Mouse (Mus musculus): Measurements from ENCODE around the gene Gjb2. TPM values are rescaled to one million over a fixed set of nuclear protein-coding genes. Genes with fewer than 3 reads are reported as not detected.

Gene Gjb2
- polyA plus RNA-seq (2014; fragmentation: Illumina TruSeq; extraction: RNeasy Lipid Tissue Mini Kit (QIAGEN cat#74804); ENCODE audit: low read depth, low replicate concordance) = 8.7 TPM

DNA sequence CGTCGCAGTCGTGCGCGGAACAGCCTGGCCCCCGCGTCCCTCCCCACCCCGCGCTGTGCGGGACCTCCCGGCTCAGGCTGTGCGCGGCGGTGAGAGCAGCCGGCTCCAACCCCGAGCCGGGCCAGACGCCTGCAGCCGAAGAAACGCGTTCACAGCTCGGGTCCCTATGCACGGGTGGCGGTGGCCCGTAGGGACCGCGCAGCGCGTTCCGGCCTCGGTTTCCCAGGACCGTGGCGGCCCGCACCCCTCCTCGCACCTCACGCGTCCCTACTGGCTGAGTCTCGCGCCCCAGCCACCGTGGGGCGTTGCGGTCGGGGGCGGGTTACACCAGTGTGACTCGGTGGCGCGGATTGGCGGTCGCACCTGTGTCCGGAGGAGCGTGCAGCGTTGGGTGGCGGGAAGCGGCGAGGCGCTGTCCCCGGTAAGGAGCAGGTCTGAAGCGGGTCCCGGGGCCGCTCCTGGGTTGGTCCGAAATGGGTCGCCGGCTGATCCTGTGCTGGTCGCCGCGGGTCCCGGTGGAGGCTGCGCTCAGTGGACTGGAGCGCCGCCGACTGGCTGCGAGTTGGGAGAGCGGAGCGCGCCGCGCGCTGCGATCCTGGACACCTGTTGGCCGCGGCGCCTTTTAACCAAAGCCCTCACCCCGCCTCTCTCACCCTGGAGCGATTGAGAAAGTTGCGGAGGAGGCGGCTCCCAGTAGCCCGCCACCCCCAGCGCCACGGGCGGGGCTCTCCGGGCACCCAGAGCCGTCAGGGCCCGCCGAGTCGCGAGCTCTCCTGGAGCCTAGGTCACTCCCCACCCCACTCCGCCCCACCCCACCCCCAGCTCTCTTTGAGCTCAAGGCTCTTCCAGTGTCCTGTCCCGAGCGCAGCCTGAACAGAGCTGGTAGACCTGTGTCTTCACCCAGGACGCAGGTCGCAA lies at the start of gene Gjb2:
Gene Gjb2 (minus strand): TSS at position 597 of the 918 bp plus-strand sequence.

DNA sequence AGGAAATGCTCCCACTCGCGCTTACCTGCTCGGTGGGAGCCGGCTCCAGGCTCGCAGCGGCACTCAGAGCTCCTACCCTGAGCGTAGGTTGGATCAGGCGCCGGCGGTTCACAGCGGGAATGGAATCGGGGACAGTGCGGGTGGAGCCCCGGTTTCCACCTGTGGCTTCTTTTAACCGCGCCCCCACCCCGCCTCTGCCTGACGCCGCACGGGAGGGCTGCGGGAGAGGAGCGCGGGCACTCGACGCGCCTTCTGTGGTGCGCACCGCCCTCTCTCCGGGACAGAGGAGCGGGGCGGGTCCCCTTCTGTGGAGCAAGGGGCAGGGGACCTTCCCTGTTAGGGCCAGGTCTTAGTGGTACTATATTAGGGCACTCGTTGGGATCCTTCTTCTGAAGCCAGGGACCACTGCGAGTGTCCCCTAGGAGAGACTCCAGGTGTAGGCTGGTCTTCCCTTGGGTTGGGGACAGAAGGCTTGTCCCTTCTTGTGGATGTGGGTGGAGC lies 28.7 kb upstream of the Gjb2 start, which contains the start of gene Gjb6:
Gene Gjb6 (minus strand): TSS at position 451 of the 501 bp plus-strand sequence.

DNA sequence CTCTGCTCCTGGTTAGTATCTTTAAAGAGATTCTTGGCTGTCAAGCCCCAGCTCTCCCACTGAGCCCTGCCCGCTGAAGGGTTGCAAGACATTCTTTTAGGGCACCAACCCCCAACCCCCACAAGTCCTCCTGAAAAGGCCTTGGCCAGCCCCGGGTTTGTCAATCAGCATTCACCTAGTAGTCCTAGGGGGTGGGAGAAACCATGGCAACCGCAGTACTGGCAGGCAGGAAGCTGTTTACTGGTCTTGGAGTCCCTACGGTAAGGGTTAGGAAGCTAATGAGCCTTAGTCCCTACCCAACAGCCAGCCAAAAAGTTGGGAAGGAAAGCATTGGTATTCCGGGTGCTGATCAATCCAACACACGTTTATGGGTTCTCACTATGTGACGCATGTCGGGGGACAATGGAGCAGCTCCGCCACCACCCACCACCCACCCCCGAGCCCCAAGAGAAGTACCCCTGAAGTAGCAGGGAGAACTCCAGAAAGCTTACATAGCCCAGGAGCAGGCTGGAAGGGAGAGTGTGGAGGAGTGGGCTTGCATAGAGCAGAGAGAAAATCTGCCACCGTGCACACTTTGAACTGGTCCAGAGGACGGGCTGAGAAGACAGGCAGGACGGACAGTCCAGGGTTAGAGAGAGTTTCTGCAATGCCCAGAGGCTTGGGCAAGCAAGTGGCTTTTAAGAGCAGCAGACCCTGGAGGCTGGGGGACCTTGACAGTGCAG lies 11.5 kb upstream of the Gjb2 start, which contains the start of gene Gm4491:
Gene Gm4491 (minus strand): TSS at position 61 of the 722 bp plus-strand sequence.

DNA sequence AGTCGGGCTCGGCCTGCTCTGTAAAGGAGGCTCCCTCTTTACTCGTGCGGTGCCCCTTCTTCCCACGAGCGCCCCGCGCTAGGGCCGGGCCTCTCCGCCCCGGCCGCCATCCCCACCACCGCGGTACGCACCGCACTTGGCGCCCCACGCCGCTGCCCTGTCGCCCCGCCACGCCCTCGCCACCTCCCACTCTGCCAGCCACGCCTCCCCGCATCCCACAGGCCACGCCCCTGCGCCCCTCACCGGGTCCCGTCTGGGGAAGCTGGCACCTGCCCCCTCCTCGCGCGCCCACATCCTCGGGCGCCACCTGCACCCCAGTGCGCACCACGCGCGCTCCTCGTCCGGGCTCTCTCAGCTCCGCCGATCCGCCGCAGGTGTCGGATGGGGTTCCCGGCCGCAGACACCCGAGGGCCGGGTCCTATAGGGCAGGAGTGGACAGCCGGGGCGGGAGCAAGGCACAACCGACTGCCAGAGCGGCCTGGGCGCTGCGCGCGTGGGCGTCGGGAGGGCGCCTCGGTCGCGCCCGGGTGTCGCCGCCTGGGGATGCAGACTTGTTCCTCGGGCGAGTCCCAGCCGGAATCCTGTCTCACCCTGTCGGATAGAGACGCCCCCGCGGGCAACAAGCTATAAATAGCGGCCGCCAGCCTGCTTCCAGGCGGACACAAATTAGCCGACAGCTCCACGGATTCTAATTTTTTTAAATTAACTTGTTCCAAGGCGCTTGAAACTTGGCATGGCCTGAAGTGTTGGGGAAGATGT lies 46.8 kb downstream of the Gjb2 start, which contains the start of gene Gja3:
Gene Gja3 (minus strand): TSS at position 538 of the 759 bp plus-strand sequence.

Other genes starting within 250 kb of the Gjb2 start
- gene Zmym2, start 218.0 kb downstream of the Gjb2 start, polyA plus RNA-seq (2014; fragmentation: Illumina TruSeq; extraction: RNeasy Lipid Tissue Mini Kit (QIAGEN cat#74804); ENCODE audit: low read depth, low replicate concordance) = 216 TPM
- gene Gja3, start 46.6 kb downstream of the Gjb2 start, polyA plus RNA-seq (2014; fragmentation: Illumina TruSeq; extraction: RNeasy Lipid Tissue Mini Kit (QIAGEN cat#74804); ENCODE audit: low read depth, low replicate concordance) = not detected
- not detected for gene Gm4491, start 11.2 kb upstream of the Gjb2 start, polyA plus RNA-seq (2014; fragmentation: Illumina TruSeq; extraction: RNeasy Lipid Tissue Mini Kit (QIAGEN cat#74804); ENCODE audit: low read depth, low replicate concordance)
- gene Gjb6, start 28.9 kb upstream of the Gjb2 start, polyA plus RNA-seq (2014; fragmentation: Illumina TruSeq; extraction: RNeasy Lipid Tissue Mini Kit (QIAGEN cat#74804); ENCODE audit: low read depth, low replicate concordance) = not detected